Mouse (Mus musculus) E14TG2a.4 (cell line): ENCODE measurements around the gene Pdzd7.

ENCODE experiments used
- H3K27me3 ChIP-seq: 2 replicates; pipeline ENCODE4 v1.6.1; 2014; ENCODE audit warnings: low read length, control low read depth; ENCODE audit not compliant: insufficient read depth
- H3K36me3 ChIP-seq: 2 replicates; pipeline ENCODE4 v1.6.1; 2014; ENCODE audit warnings: low read length, control low read depth; ENCODE audit not compliant: insufficient read depth
- H3K4me1 ChIP-seq: replicated peaks from 2 replicates; pipeline ENCODE4 v1.6.1; 2014; ENCODE audit warnings: low read depth, low read length, control low read depth
- H3K4me3 ChIP-seq: replicated peaks from 2 replicates; pipeline ENCODE4 v1.5.1; 2014; ENCODE audit warnings: mild to moderate bottlenecking, low read length
- H3K9me3 ChIP-seq: 2 replicates; pipeline ENCODE4 v1.6.1; 2014; ENCODE audit warnings: low read length, control low read depth
- CTCF ChIP-seq: conservative IDR thresholded peaks from 2 replicates; pipeline ENCODE4 v1.5.1; 2014; ENCODE audit warnings: low read length
- NANOG ChIP-seq: IDR thresholded peaks from 2 replicates; pipeline ENCODE4 v1.6.1; 2014; ENCODE audit warnings: borderline replicate concordance, low read length, mixed read lengths
- POU5F1 ChIP-seq: IDR thresholded peaks from 2 replicates; pipeline ENCODE4 v1.6.1; 2014; ENCODE audit warnings: low read length, borderline replicate concordance

The Pdzd7 gene

GRCm38 (mm10) chr19:45029571-45029970 is 15.9 kb downstream of the Pdzd7 start:
- no peak for TF ChIP-seq POU5F1
- TF ChIP-seq NANOG = no peak
- no peak for TF ChIP-seq CTCF
- Histone ChIP-seq H3K9me3 (no peaks in the 10 kb centered on the region), H3K4me3 (no peak overlapping the region), H3K27me3 (peaks cover 49% of the 10 kb centered on the region), H3K4me1 (peaks cover 81% of the 10 kb centered on the region), H3K36me3 (peaks cover 25% of the 10 kb centered on the region)

GRCm38 (mm10) chr19:45028746-45029145 is 16.8 kb downstream of the Pdzd7 start:
- Histone ChIP-seq H3K27me3 (peaks cover 55% of the 10 kb centered on the region), H3K4me1 (peaks cover 87% of the 10 kb centered on the region), H3K36me3 (peaks cover 27% of the 10 kb centered on the region), H3K9me3 (no peaks in the 10 kb centered on the region), H3K4me3 (peak overlapping the region; percentile 67)
- TF ChIP-seq CTCF (no peak), NANOG (no peak), POU5F1 (no peak)

- TF ChIP-seq CTCF (no peak), NANOG (no peak)
- Histone ChIP-seq H3K9me3 (no peaks in the 10 kb centered on the region), H3K27me3 (peaks cover 58% of the 10 kb centered on the region), H3K4me3 (peak overlapping the region; percentile 67), H3K4me1 (peaks cover 84% of the 10 kb centered on the region), H3K36me3 (peaks cover 31% of the 10 kb centered on the region)
These were observed 17.7 kb downstream of the Pdzd7 start for GRCm38 (mm10) chr19:45027848-45028247.

- Histone ChIP-seq H3K9me3 (no peaks in the 10 kb centered on the region), H3K4me3 (peak overlapping the region; percentile 71; the same call in 1 of the 2 replicates), H3K4me1 (peaks cover 77% of the 10 kb centered on the region), H3K36me3 (peaks cover 37% of the 10 kb centered on the region), H3K27me3 (peaks cover 58% of the 10 kb centered on the region)
- TF ChIP-seq POU5F1 (no peak), NANOG (no peak), CTCF (no peak)
These were observed 18.4 kb downstream of the Pdzd7 start for GRCm38 (mm10) chr19:45026958-45027670.

- Histone ChIP-seq H3K36me3 (peaks cover 48% of the 10 kb centered on the region), H3K4me3 (peak overlapping the region; percentile 71), H3K4me1 (peaks cover 76% of the 10 kb centered on the region), H3K27me3 (peaks cover 58% of the 10 kb centered on the region), H3K9me3 (no peaks in the 10 kb centered on the region)
- TF ChIP-seq CTCF (no peak), NANOG (no peak), POU5F1 (no peak)
These were observed 19.5 kb downstream of the Pdzd7 start for GRCm38 (mm10) chr19:45025937-45026568.

GRCm38 (mm10) chr19:45024775-45025174 is 20.7 kb downstream of the Pdzd7 start:
- H3K36me3 ChIP-seq = peaks cover 49% of the 10 kb centered on the region
- H3K4me3 ChIP-seq = peak overlapping the region; percentile 60
- H3K9me3 ChIP-seq = no peaks in the 10 kb centered on the region
- H3K27me3 ChIP-seq = peaks cover 58% of the 10 kb centered on the region
- no peak for TF ChIP-seq POU5F1
- no peak for TF ChIP-seq NANOG
- no peak for TF ChIP-seq CTCF
- peaks cover 80% of the 10 kb centered on the region for H3K4me1 ChIP-seq

GRCm38 (mm10) chr19:45023993-45024392 is 21.5 kb downstream of the Pdzd7 start:
- peaks cover 53% of the 10 kb centered on the region for H3K27me3 ChIP-seq
- no peaks in the 10 kb centered on the region for H3K9me3 ChIP-seq
- H3K4me1 ChIP-seq = peaks cover 80% of the 10 kb centered on the region
- H3K36me3 ChIP-seq = peaks cover 49% of the 10 kb centered on the region
- H3K4me3 ChIP-seq = 0 out of 2 replicates have a peak overlapping the region, but pooled peaks have one; percentile 17
- TF ChIP-seq POU5F1 (no peak), NANOG (no peak), CTCF (no peak)

- Histone ChIP-seq H3K36me3 (peaks cover 34% of the 10 kb centered on the region), H3K27me3 (peaks cover 36% of the 10 kb centered on the region), H3K4me3 (no peak overlapping the region), H3K4me1 (peaks cover 68% of the 10 kb centered on the region), H3K9me3 (no peaks in the 10 kb centered on the region)
- TF ChIP-seq CTCF = no peak
- no peak for TF ChIP-seq POU5F1
- no peak for TF ChIP-seq NANOG
These were observed 24.2 kb downstream of the Pdzd7 start for GRCm38 (mm10) chr19:45021362-45021761.

GRCm38 (mm10) chr19:45020348-45020747 is 25.2 kb downstream of the Pdzd7 start:
- no peaks in the 10 kb centered on the region for H3K9me3 ChIP-seq
- peaks cover 68% of the 10 kb centered on the region for H3K4me1 ChIP-seq
- 0 out of 2 replicates have a peak overlapping the region, but pooled peaks have one; percentile 13 for H3K4me3 ChIP-seq
- TF ChIP-seq POU5F1 = no peak
- no peak for TF ChIP-seq CTCF
- TF ChIP-seq NANOG = no peak
- peaks cover 25% of the 10 kb centered on the region for H3K36me3 ChIP-seq
- peaks cover 25% of the 10 kb centered on the region for H3K27me3 ChIP-seq
